Mouse (Mus musculus) heart, postnatal 0 days (tissue): ENCODE measurements around the gene Brwd1. TPM values are rescaled to one million over a fixed set of nuclear protein-coding genes. Genes with fewer than 3 reads are reported as not detected.

ENCODE experiments used
- ATAC-seq: fragments of 200-750 bp; cut with Nextera tagmentation; 2 replicates; pipeline ENCODE4 v1.8.0; 2017; ENCODE audit warnings: low read depth, moderate number of reproducible peaks, moderate library complexity; ENCODE audit not compliant: insufficient read depth
- DNase-seq: peaks from one replicate; pipeline ENCODE4 v3.0.0-alpha.2; 2016; ENCODE audit warnings: low spot score
- H3K27ac ChIP-seq: fragments of 300-500 bp; sonication (generic); 2 replicates; pipeline ENCODE4 v1.5.1; 2014; ENCODE audit warnings: low read depth, mild to moderate bottlenecking
- H3K27me3 ChIP-seq: fragments of 300-500 bp; sonication (generic); 2 replicates; pipeline ENCODE4 v1.6.1; 2014; ENCODE audit warnings: low read length, mixed read lengths; ENCODE audit not compliant: control insufficient read depth, insufficient read depth
- H3K36me3 ChIP-seq: fragments of 300-500 bp; sonication (generic); replicated peaks from 2 replicates; pipeline ENCODE4 v1.6.1; 2014; ENCODE audit warnings: low read length, mixed read lengths; ENCODE audit not compliant: control insufficient read depth, insufficient read depth
- H3K4me1 ChIP-seq: fragments of 300-500 bp; sonication (generic); 2 replicates; pipeline ENCODE4 v1.6.1; 2014; ENCODE audit warnings: antibody characterized with exemption; ENCODE audit not compliant: control insufficient read depth, insufficient read depth
- H3K4me2 ChIP-seq: fragments of 300-500 bp; sonication (generic); 2 replicates; pipeline ENCODE4 v1.6.1; 2014; ENCODE audit warnings: low read depth, mild to moderate bottlenecking, low read length, moderate library complexity
- H3K4me3 ChIP-seq: fragments of 300-500 bp; sonication (generic); 2 replicates; pipeline ENCODE4 v1.5.1; 2014; ENCODE audit warnings: low read depth, low read length
- H3K9ac ChIP-seq: fragments of 300-500 bp; sonication (generic); replicated peaks from 2 replicates; pipeline ENCODE4 v1.6.1; 2014; ENCODE audit warnings: low read depth, low read length, mixed read lengths
- H3K9me3 ChIP-seq: fragments of 300-500 bp; sonication (generic); replicated peaks from 2 replicates; pipeline ENCODE4 v1.6.1; 2016; ENCODE audit warnings: low read length; ENCODE audit not compliant: control insufficient read depth
- CTCF ChIP-seq: IDR thresholded peaks from 2 replicates; pipeline ENCODE4 v1.5.1; 2016; ENCODE audit warnings: antibody characterized with exemption, control low read depth, low read depth
- EP300 ChIP-seq: IDR thresholded peaks from 2 replicates; pipeline ENCODE4 v1.6.1; 2016; ENCODE audit warnings: antibody characterized with exemption, low read depth
- WGBS: fragments of 180-500 bp; shearing (Covaris S2); extraction: QIAGEN DNeasy Blood & Tissue Kit; methylation state at CpG from one replicate; pipeline ENCODE4 v1.1.7; 2014; 5-methylcytosine and 5-hydroxymethylcytosine counted together
- polyA plus RNA-seq: library from polyadenylated mRNA; unstranded; fragments of >200 nt; fragmentation: Nextera tagmentation; extraction: Ambion mirVana; gene quantifications from 2 replicates; pipeline ENCODE4 v1.2.1, GENCODE M21; 2015
- total RNA-seq: library from RNA; depleted of rRNA; stranded (reverse); fragments of >200 nt; gene quantifications from 2 replicates; pipeline ENCODE4 v1.2.3, GENCODE M21; 2014; ENCODE audit warnings: low replicate concordance

Brwd1 gene
- total and polyA plus RNA-seq, 2 experiments from 2014 or later = 55.9 to 72.1 TPM

DNA sequence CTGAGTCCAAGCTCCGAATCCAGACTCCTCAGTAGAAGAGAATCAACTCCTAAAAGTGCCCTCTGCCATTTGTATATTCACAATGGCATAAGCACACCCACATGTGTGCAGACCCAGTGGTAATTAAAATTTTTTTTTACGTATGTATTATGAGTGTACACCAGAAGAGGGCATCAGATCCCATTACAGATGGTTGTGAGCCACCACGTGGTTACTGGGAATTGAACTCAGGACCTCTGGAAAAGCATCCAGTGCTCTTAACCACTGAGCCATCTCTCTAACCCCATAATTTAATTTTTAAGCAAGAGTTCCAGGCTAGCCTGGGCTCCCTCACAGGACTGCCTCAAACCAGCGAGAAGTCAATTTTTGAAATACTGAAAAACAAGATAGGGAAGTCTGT lies 5.1 kb upstream of the Brwd1 start:
- WGBS = 78% methylated on average over 4 of the region's 4 CpGs
- Histone ChIP-seq H3K4me1 (peaks cover 7% of the 10 kb centered on the region; the same call in 1 of the 2 replicates), H3K27ac (no peak overlapping the region), H3K27me3 (no peaks in the 10 kb centered on the region), H3K4me3 (no peak overlapping the region), H3K36me3 (no peaks in the 10 kb centered on the region), H3K9me3 (no peaks in the 10 kb centered on the region), H3K4me2 (no peak overlapping the region), H3K9ac (no peak overlapping the region)
- TF ChIP-seq CTCF = no peak
- TF ChIP-seq EP300 = no peak
- DNase-seq = no peak
- no peak for ATAC-seq

DNA sequence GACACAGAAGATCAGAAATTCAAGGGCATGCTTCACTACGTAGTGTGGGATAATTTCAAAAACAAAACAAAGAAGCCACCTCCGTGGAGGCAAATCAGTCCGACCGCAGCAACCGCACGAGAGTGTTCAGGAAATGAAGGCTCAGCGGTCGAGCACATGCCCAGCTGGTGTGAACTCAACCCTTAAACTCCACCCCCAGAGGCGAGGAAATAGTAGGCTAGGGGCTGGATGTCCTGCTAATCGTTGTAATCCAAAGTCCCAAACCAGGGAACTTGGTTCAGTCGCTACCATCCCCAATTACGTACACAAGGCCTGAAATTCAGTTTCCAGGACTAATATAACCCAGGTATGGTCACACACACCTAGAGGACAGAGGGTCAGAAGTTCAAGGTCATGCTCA lies 4.7 kb upstream of the Brwd1 start:
- Histone ChIP-seq H3K27me3 (no peaks in the 10 kb centered on the region), H3K27ac (no peak overlapping the region), H3K4me3 (no peak overlapping the region), H3K9ac (no peak overlapping the region), H3K4me2 (no peak overlapping the region), H3K9me3 (no peaks in the 10 kb centered on the region), H3K4me1 (peaks cover 7% of the 10 kb centered on the region; the same call in 1 of the 2 replicates), H3K36me3 (no peaks in the 10 kb centered on the region)
- DNase-seq (no peak), ATAC-seq (no peak)
- TF ChIP-seq CTCF = no peak
- TF ChIP-seq EP300 = no peak
- WGBS = 67% methylated on average over 12 of the region's 12 CpGs

DNA sequence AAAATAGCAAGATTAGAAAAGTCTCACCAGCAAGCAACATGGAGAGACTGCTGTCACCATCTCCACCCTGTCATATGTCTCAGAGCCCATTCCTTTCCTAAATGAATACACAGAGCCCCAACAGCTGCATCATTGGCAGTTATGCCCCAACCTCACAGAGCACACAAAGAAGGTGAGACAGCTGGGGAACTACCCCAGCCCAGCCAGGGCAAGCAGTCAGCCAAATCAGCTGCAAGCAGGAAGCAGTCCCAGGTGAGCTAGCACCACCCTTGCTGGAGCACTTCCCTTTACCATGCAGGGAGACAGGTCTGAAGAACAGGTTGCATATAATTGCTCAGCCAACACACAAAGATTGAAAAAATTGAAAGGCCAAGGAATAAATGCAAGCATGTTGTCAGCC lies 3.3 kb upstream of the Brwd1 start:
- peaks cover under 1% of the 10 kb centered on the region; the same call in 1 of the 2 replicates for H3K36me3 ChIP-seq
- H3K4me3 ChIP-seq = no peak overlapping the region
- DNase-seq = no peak
- no peak overlapping the region for H3K9ac ChIP-seq
- H3K4me1 ChIP-seq = peaks cover 12% of the 10 kb centered on the region
- no peak overlapping the region for H3K27ac ChIP-seq
- no peak overlapping the region for H3K4me2 ChIP-seq
- no peak for ATAC-seq
- no peaks in the 10 kb centered on the region for H3K27me3 ChIP-seq
- TF ChIP-seq CTCF (no peak), EP300 (no peak)
- no peaks in the 10 kb centered on the region for H3K9me3 ChIP-seq

DNA sequence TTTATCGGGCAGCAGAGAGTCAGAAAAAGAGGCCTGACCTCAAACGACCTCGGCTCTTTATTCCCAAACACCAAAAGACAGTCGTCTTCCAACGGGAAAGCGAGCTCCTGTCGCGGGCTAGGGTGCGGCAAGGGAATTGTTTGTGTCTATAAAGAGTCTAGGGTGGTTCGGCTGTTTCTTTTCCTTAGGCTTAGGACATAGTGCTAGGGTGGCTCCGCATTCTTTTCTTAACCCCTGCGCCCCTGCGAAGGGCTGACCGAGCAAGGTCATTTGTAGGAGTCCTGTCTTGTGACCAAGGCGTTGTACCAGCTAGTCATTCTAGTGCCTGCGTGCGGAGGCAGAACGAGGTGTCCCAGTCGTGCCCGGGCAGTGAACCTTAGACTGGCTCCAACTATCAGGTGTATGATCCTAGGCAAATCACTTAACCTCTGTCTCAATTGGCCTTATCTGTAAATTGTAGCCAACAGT lies 887 bp upstream of the Brwd1 start:
- no peaks in the 10 kb centered on the region for H3K9me3 ChIP-seq
- peak overlapping the region; percentile 75 for H3K4me2 ChIP-seq
- peak overlapping the region; percentile 76 for H3K4me3 ChIP-seq
- ATAC-seq (peak; percentile 22), DNase-seq (peak; percentile 67)
- peaks cover 14% of the 10 kb centered on the region for H3K4me1 ChIP-seq
- no peaks in the 10 kb centered on the region for H3K27me3 ChIP-seq
- peak overlapping the region; percentile 90 for H3K9ac ChIP-seq
- WGBS = 4% methylated on average over 20 of the region's 20 CpGs
- peak; percentile 3; the same call in 1 of the 2 replicates for TF ChIP-seq EP300
- no peak for TF ChIP-seq CTCF
- H3K27ac ChIP-seq = peak overlapping the region; percentile 98
- H3K36me3 ChIP-seq = peaks cover 21% of the 10 kb centered on the region; the same call in 1 of the 2 replicates

DNA sequence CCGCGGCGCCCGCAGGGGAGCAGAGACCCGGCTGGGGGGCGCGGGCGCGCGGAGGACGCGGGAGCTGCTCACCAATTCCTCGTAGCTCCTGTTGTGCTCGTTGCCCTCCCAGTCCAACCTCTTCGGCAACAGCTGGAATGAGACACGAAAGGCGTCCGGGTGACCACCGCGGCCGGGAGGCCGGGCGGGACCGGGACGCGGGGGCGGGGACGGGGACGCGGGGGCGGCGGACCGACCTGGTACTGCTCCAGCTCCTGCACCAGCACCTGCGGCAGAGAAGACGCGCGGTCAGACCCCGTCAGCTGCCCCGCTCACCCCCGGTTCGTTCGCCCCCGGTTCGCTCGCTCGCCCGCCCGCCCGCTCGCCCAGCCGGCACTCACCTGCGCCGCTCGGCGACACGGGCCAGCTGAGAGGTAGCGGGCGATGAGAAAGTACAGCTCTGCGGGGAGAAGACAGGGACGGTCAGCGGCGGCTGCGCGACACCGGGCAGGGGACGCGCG lies 534 bp downstream of the Brwd1 start:
- peak; percentile 39 for DNase-seq
- 0% methylated on average over 57 of the region's 68 CpGs for WGBS
- ATAC-seq = peak; percentile 15

DNA sequence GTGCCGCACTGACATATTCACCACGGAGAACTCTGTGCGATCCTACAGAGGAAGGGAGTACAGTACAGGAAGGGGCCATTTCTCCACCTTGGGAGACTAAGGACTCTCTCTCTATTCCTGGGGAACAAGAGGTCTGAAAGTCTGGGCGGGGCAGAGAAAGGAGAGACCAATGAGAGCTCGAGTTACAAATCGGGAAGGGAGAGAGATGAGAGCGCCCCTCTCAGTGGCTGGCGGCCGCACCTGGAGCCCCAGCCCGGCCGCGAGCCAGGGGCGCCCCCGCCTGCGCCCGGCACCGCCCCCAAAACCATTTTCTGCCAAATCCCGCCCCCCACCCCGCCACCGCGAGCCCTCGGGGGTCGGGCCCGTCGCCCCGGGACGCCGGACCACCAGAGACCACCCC lies 995 bp downstream of the Brwd1 start:
- DNase-seq (peak; percentile 88), ATAC-seq (peak; percentile 78)
- Histone ChIP-seq H3K4me3 (peak overlapping the region; percentile 76), H3K36me3 (peaks cover 33% of the 10 kb centered on the region), H3K27me3 (no peaks in the 10 kb centered on the region), H3K4me1 (peaks cover 14% of the 10 kb centered on the region), H3K4me2 (peak overlapping the region; percentile 75), H3K9ac (peak overlapping the region; percentile 90), H3K9me3 (no peaks in the 10 kb centered on the region), H3K27ac (peak overlapping the region; percentile 98)
- TF ChIP-seq CTCF (no peak), EP300 (no peak)
- under 1% methylated on average over 16 of the region's 28 CpGs for WGBS

More for the DNA sequence above, 534 bp downstream of the Brwd1 start:
- Histone ChIP-seq H3K36me3 (peaks cover 33% of the 10 kb centered on the region; the same call in 1 of the 2 replicates), H3K4me3 (peak overlapping the region; percentile 76), H3K4me1 (peaks cover 14% of the 10 kb centered on the region), H3K4me2 (peak overlapping the region; percentile 75), H3K9me3 (no peaks in the 10 kb centered on the region), H3K27me3 (no peaks in the 10 kb centered on the region), H3K9ac (peak overlapping the region; percentile 90), H3K27ac (peak overlapping the region; percentile 98)
- TF ChIP-seq CTCF (no peak), EP300 (no peak)
